Mouse (Mus musculus): Measurements from ENCODE around the gene Ermard.
A peak's percentile ranks its signal among the peaks of the same experiment; 100 is the strongest.
"Not testable (repeated sequence)": the region's sequence is repeated elsewhere in the genome, so short reads cannot be mapped to it uniquely, and the experiment has no call there.

Ermard gene

DNA sequence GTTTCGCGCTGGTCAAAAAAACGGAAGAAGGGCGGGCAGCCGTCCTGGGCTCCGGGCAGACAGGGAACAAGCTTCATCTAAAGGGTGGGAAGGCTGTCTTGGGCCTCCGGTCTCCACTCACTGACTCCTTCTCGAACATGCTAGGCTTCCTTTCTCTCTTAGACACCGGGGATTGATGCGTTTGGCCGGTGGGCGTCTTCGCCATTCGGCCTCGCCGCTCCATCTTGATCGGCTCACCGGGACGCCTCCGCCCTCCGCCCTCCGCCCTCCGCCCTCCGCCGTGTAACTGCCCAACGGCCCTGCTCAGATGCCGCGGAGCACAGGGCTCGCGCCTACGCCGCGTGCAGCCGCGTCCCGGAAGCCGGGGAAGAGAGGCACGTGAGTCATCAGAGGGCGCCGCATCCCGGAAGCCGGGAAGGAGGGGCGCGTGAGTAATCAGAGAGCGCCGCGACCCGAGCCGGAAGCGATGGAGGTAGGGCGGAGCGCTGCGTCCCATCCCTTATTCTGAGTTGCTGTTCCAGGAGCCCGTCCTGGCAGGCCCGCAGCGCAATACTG lies at the start of gene Ermard, which contains the start of the genes Tcte3 and Gm3448:
Gene Ermard, plus strand, starts transcription at position 34 of the 555 bp plus-strand sequence.
Gene Tcte3, minus strand, starts transcription at position 314 of the 555 bp plus-strand sequence.
Gene Gm3448, minus strand, starts transcription at position 363 of the 555 bp plus-strand sequence.
- DNase-seq (ENCODE audit: low spot score in 2 of 2), result peak; percentile 50 to 54

DNA sequence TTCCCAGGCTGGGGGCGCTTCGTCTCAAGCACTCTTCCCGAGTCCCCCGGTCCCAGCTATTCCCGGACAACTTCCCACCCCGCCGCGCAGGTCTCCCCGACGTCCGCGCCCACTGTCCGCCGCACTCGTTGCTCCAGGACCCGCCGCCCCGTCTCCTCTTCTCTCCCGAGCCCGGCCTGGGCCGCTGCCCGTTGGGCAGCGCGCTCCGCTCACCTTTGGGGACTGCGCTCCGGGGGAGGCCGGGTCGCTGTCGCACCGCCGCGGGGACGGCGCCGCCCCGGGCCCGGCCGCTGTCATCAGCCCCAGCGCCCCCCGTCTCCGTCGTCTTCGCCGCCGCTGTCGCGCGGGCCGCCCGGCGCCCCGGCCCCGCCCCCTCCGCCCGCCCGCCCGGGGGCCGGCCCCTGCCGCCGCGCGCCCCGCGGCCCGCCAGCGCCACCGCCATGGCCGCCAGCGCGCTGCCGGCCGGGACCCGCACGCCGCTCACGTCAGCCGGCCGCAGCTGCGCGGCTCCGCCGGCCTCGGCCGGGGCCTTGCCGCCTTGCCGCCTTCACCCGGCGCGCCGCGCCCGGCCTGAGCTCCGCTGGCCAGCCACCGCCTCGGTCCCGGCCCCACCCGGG lies 48.4 kb upstream of the Ermard start:
- not testable (repeated sequence) for DNase-seq (ENCODE audit: low spot score in 2 of 2)

DNA sequence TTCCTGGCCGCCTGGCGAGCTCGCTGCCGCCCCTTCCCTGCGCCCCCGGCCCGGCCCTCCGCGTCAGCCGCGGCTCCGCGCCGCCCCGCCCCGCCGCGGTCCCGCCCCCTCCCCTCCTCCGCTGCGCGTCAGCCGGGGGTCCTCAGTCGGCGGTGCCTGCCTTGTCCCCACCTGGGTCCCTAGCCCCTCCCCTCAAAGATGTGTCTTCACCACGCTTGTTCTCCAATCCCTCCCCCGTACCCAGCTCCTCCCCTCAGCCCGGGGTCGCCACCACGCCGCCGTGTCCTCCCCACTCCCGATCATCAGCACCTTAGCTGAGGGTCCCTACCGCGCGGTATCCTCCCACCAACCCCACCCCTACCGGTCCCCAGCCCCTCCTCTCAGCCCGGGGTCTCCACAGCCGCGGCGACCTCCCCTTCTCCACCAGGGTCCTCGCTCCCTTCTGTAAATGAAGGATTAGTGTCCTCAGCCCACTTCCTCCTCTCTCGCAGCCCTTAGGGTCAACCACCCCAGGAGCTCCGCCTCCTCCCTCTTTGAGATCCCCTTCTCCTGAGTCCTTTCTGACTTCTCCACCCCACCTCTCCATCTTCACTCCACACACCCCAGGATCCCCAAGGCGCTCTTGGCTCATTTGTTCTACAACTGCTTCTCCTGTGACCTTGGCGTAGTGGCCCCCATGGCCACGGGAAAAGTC lies 47.7 kb upstream of the Ermard start:
- DNase-seq (ENCODE audit: low spot score in 2 of 2), result not testable (repeated sequence)

DNA sequence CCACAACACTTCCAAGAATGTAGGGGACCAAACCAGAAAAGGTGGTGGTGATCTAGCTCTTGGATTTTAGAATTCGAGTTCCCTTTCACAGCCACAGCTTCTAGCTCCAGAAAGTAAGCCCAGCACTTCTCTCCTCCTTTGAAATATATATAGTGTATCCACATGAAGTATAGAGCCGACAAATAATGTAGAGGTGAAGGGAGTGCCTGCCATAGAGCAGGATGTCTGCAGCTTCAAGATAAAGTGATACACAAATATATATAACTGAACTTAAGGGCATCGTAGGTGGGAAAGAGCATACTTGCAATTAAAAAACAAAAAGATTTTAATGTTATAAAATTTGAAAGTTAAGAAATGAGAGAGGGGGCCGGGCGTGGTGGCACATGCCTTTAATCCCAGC lies 46.9 kb upstream of the Ermard start:
- DNase-seq (ENCODE audit: low spot score in 2 of 2), result not testable (repeated sequence)

DNA sequence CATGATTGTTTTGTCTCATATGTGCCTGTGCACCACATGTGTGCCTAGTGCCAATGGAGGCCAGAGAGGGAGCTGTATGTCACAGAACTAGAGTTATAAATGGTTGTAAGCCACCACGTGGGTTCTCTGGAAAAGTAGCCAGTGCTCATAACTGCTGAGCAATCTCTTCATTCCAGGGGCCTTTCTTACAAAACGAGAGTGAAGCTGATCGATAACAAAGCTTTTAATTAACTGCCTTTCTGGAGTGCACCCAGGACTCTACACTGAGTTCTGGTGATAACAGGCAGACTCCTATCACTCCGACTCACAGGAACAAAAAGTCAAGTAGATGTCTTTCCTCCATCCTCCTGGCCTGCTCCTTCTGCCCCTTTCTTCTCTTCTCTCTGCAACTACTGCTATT lies 41.0 kb upstream of the Ermard start:
- DNase-seq (ENCODE audit: low spot score in 2 of 2), result not testable (repeated sequence)

DNA sequence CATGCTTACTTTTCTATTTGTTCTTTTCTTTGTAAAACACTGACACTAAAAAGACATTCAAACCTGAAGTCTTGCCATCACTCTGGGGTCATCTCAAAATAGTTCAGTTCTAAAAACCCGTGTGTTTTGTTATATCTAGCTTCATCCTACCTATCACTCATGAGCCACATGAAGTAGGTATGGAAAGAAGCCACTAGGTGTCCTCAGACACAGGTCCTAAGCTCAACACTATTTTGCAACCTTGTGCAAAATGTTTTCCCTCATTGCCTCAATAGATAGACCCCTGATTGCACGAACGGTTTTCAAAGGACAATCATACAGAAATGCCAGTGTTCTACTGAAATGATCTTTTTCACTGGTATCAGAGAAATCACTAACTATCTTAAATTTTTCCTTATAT lies 31.9 kb upstream of the Ermard start:
- DNase-seq (ENCODE audit: low spot score in 2 of 2), result not testable (repeated sequence)

DNA sequence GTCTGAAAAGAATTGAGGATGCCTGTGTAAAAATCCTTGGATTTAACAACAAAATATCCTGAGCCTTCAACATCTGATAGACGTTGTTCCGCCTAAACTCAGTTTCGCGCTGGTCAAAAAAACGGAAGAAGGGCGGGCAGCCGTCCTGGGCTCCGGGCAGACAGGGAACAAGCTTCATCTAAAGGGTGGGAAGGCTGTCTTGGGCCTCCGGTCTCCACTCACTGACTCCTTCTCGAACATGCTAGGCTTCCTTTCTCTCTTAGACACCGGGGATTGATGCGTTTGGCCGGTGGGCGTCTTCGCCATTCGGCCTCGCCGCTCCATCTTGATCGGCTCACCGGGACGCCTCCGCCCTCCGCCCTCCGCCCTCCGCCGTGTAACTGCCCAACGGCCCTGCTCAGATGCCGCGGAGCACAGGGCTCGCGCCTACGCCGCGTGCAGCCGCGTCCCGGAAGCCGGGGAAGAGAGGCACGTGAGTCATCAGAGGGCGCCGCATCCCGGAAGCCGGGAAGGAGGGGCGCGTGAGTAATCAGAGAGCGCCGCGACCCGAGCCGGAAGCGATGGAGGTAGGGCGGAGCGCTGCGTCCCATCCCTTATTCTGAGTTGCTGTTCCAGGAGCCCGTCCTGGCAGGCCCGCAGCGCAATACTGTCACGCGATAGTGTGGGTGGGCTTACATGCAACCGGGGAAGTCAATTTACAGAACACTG lies 31.1 kb upstream of the Ermard start, which contains the start of gene Gm3435:
Gene Gm3435, plus strand, starts transcription at position 471 of the 708 bp plus-strand sequence.
- not testable (repeated sequence) for DNase-seq (ENCODE audit: low spot score in 2 of 2)

DNA sequence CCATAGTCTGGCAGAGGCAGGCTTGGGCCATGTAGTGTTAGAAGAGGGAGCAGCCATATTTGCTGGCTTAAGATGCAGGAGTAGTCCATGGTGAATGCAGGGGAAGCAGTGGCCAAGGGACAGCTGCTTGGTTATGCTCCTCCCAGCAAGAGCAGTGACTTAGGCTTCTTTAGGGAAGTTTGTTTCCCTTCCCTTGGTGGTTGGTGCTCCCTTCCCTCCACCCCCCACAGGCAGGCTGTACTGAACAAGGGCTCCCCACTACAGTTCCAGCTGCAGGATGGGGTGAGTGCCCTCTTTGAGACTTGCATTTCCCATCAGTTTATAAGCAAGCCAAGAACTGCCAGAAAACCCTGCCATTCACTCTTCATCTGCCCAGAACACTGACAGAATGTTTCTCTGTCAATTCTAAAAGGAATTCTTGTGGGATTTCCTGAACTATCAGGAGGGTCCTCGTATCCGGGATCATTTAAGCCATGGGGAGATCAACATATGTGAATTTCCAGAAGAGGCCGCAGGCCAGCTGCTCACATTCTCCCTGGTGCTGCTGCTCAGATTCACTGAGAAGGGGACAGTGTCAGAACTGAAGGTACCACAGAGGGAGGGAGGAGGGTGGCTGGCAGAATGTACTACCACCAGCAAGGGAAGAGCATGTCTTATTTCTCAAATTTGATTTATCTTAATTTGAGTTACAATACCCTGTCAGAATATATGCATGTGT lies 19.3 kb upstream of the Ermard start:
- peak; percentile 18 for DNase-seq (ENCODE audit: low spot score in 2 of 2)

DNA sequence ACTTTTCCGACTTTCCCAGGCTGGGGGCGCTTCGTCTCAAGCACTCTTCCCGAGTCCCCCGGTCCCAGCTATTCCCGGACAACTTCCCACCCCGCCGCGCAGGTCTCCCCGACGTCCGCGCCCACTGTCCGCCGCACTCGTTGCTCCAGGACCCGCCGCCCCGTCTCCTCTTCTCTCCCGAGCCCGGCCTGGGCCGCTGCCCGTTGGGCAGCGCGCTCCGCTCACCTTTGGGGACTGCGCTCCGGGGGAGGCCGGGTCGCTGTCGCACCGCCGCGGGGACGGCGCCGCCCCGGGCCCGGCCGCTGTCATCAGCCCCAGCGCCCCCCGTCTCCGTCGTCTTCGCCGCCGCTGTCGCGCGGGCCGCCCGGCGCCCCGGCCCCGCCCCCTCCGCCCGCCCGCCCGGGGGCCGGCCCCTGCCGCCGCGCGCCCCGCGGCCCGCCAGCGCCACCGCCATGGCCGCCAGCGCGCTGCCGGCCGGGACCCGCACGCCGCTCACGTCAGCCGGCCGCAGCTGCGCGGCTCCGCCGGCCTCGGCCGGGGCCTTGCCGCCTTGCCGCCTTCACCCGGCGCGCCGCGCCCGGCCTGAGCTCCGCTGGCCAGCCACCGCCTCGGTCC lies 17.0 kb upstream of the Ermard start:
- not testable (repeated sequence) for DNase-seq (ENCODE audit: low spot score in 2 of 2)

DNA sequence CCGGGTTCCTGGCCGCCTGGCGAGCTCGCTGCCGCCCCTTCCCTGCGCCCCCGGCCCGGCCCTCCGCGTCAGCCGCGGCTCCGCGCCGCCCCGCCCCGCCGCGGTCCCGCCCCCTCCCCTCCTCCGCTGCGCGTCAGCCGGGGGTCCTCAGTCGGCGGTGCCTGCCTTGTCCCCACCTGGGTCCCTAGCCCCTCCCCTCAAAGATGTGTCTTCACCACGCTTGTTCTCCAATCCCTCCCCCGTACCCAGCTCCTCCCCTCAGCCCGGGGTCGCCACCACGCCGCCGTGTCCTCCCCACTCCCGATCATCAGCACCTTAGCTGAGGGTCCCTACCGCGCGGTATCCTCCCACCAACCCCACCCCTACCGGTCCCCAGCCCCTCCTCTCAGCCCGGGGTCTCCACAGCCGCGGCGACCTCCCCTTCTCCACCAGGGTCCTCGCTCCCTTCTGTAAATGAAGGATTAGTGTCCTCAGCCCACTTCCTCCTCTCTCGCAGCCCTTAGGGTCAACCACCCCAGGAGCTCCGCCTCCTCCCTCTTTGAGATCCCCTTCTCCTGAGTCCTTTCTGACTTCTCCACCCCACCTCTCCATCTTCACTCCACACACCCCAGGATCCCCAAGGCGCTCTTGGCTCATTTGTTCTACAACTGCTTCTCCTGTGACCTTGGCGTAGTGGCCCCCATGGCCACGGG lies 16.4 kb upstream of the Ermard start:
- not testable (repeated sequence) for DNase-seq (ENCODE audit: low spot score in 2 of 2)

DNA sequence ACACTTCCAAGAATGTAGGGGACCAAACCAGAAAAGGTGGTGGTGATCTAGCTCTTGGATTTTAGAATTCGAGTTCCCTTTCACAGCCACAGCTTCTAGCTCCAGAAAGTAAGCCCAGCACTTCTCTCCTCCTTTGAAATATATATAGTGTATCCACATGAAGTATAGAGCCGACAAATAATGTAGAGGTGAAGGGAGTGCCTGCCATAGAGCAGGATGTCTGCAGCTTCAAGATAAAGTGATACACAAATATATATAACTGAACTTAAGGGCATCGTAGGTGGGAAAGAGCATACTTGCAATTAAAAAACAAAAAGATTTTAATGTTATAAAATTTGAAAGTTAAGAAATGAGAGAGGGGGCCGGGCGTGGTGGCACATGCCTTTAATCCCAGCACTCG lies 15.5 kb upstream of the Ermard start:
- DNase-seq (ENCODE audit: low spot score in 2 of 2), result not testable (repeated sequence)

DNA sequence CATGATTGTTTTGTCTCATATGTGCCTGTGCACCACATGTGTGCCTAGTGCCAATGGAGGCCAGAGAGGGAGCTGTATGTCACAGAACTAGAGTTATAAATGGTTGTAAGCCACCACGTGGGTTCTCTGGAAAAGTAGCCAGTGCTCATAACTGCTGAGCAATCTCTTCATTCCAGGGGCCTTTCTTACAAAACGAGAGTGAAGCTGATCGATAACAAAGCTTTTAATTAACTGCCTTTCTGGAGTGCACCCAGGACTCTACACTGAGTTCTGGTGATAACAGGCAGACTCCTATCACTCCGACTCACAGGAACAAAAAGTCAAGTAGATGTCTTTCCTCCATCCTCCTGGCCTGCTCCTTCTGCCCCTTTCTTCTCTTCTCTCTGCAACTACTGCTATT lies 9.6 kb upstream of the Ermard start:
- DNase-seq (ENCODE audit: low spot score in 2 of 2), result not testable (repeated sequence)

DNA sequence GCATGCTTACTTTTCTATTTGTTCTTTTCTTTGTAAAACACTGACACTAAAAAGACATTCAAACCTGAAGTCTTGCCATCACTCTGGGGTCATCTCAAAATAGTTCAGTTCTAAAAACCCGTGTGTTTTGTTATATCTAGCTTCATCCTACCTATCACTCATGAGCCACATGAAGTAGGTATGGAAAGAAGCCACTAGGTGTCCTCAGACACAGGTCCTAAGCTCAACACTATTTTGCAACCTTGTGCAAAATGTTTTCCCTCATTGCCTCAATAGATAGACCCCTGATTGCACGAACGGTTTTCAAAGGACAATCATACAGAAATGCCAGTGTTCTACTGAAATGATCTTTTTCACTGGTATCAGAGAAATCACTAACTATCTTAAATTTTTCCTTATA lies 553 bp upstream of the Ermard start:
- not testable (repeated sequence) for DNase-seq (ENCODE audit: low spot score in 2 of 2)

DNA sequence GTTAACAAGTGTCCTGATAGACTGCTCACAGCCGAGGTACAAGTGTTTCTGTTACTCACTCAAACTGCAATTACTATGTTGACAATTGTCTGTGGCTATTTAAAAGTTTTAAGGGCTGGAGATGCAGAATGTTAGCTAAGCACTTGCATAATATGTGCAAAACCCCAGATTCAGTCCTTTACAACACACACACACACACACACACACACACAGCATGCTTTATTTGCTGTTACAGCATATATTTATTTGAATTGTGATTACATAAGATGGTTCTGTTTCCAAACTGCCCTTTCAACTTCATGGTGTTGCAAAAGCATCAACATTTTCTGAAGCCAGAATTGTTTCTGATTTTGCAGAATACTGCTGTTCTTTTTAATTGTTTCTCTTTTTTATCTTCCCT lies 9.3 kb downstream of the Ermard start:
- not testable (repeated sequence) for DNase-seq (ENCODE audit: low spot score in 2 of 2)

DNA sequence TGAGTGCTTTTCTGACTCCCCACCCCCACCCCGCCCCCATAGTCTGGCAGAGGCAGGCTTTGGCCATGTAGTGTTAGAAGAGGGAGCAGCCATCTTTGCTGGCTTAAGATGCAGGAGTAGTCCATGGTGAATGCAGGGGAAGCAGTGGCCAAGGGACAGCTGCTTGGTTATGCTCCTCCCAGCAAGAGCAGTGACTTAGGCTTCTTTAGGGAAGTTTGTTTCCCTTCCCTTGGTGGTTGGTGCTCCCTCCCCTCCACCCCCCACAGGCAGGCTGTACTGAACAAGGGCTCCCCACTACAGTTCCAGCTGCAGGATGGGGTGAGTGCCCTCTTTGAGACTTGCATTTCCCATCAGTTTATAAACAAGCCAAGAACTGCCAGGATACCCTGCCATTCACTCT lies 11.8 kb downstream of the Ermard start:
- DNase-seq (ENCODE audit: low spot score in 2 of 2), result not testable (repeated sequence)

DNA sequence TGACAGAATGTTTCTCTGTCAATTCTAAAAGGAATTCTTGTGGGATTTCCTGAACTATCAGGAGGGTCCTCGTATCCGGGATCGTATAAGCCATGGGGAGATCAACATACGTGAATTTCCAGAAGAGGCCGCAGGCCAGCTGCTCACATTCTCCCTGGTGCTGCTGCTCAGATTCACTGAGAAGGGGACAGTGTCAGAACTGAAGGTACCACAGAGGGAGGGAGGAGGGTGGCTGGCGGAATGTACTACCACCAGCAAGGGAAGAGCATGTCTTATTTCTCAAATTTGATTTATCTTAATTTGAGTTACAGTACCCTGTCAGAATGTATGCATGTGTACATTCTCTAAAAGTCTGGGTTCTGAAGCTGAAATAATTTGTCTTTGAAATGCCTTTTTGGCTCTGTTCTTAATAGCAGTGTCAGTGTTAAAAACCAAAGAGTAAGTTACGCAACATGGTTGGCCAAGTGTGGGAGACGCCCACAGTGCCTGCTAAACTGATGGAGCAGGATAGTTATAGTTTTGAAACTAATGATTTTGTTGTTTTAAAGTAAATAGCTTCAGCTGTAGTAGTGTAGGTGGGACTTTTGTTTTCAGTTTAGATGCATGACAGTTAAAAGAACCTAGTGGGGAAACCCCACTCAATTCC lies 12.3 kb downstream of the Ermard start:
- DNase-seq (ENCODE audit: low spot score in 2 of 2), result not testable (repeated sequence)

DNA sequence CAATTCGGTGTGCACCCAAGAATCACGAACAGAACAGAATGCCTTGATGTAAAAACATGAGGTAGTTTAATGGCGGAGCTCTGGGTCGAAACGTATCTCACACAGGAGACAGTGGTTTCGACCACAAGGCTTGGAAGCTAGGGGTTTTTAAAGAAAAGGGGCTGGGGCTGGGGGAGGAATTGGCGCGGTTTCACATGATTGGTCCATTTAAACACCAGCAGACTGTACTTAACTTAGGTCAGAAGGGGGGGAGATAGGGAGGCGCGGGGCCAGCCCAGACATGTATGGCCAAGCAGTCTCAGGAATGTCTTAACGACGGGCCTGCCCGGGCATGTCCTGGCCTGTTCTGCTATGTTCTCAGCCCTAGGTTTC lies 12.8 kb downstream of the Ermard start:
- DNase-seq (ENCODE audit: low spot score in 2 of 2), result not testable (repeated sequence)

DNA sequence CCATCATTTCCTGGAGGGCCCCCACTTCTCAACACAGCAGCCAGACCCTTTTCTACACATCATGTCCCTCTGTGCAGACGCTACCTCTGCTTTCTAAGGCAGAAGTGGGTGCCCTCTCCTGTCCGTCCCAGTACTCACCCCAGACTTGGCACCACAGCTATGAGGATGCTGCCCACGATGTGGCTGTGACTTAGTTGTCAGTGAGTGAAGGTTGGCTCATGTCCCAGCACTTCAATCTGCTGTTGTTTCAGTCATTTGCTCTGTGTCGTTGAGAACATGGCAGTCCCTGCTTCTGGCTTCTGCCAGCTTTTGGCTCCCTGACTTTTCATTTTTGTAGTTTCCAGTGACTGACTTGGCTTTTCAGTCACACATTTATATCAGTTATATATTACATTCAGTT lies 14.9 kb downstream of the Ermard start:
- DNase-seq (ENCODE audit: low spot score in 2 of 2), result no peak

DNA sequence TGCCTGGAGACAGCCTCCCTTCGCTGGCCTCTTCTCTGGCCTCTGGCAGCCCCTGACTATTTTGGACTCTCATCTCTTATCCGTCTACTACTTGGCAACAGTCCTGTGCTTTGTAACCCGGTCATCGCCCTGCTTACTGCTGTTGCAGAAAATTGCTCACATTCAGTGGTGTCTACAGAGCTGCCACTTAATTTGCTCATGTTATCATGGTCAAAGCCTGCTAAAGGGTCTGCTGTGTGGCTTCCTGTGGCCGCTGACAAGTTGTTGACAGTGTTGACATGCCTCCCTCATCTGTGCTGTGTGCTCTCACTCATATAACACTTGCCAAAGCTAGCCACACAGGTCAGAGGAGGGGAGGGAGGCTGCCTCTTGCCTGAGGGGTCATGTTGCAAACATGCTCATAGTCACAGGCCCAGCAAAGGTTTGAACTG lies 17.2 kb downstream of the Ermard start:
- DNase-seq (ENCODE audit: low spot score in 2 of 2), result peak in 1 of 2 experiments; percentile 8

DNA sequence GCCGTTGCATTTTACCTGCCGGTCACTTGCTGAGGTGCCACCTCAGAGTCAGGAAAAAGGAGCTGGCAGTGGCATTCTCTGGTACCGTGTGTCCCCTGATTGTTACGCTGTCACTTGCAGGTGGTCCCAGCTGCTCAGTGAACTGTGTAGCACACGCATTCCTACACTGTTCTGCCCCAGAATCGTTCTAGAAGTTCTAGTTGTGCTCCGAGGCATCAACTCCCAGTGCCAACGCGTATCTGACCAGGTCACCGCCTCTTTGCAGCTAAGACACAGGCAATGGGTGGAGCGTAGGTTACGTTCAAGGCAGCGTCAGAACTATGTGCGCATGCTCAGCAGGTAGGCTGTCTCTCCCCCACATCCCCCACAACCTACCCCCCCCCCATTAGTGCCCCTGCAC lies 18.6 kb downstream of the Ermard start:
- DNase-seq (ENCODE audit: low spot score in 2 of 2), result peak in 1 of 2 experiments; percentile 9
